Mouse (Mus musculus): ENCODE results near the gene Cacna2d4. TPM values are rescaled to one million over a fixed set of nuclear protein-coding genes. Genes with fewer than 3 reads are reported as not detected.
A peak's percentile ranks its signal among the peaks of the same experiment; 100 is the strongest.

The Cacna2d4 gene
- total RNA-seq, 1 experiment from 2014 or later: 1.1 TPM

- peak in 1 of 2 experiments; percentile 5; a peak in 2 of 4 replicates for ATAC-seq (replicated peaks in 1 of 2; ENCODE audit: insufficient read depth in 1 of 2, low FRiP score in 2 of 2, low TSS enrichment in 1 of 2, low read depth in 1 of 2, poor library complexity in 2 of 2, severe bottlenecking in 2 of 2)
Measured at GRCm38 (mm10) chr6:119387801-119388649, 151.7 kb downstream of the Cacna2d4 start.

DNA sequence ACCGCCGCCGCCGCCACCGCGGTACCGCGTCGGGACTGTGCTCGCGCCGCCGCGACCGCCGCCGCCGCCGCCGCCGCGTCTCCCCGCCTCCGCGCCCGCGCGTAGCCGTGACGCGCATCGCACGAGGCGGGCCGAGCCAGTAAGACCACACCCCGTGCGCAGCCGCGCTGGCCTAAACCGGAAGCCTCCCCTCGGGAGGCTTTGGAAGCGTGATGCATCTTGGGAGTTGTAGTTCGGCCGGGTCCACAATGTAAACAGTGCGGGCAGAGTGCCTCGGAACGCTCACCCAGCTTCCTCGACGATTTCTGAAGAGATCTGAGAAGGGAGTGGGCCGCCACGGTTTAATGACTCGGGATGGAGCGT is 152.3 kb downstream of the Cacna2d4 start:
- ATAC-seq (replicated peaks in 1 of 2; ENCODE audit: insufficient read depth in 1 of 2, low FRiP score in 2 of 2, low TSS enrichment in 1 of 2, low read depth in 1 of 2, poor library complexity in 2 of 2, severe bottlenecking in 2 of 2): peak; percentile 95 to 97

- peak; percentile 11 to 18; a peak in 1 of 4 replicates for ATAC-seq (replicated peaks in 1 of 2; ENCODE audit: insufficient read depth in 1 of 2, low FRiP score in 2 of 2, low TSS enrichment in 1 of 2, low read depth in 1 of 2, poor library complexity in 2 of 2, severe bottlenecking in 2 of 2)
Measured at GRCm38 (mm10) chr6:119389089-119389488, 152.8 kb downstream of the Cacna2d4 start.

DNA sequence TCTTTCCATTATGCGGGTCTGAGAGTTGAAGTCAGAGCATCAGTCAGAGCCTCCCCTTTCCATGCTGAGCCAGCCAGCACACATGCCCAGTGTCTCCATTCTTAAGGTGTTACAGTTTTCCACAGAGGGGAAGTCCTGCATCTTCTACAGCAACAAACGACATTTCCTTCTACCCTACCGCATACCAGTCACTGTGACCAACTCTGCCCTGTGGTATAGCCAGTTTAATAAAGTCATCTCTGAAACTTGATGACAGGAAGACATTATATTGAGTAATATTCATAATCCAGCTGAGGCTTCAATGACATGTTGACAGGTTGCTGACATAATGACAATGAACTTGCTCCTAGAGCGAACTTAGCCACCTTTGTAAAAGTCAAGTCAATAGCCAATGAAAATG is 154.4 kb downstream of the Cacna2d4 start:
- peak in 1 of 2 experiments; percentile 12; a peak in 1 of 4 replicates for ATAC-seq (replicated peaks in 1 of 2; ENCODE audit: insufficient read depth in 1 of 2, low FRiP score in 2 of 2, low TSS enrichment in 1 of 2, low read depth in 1 of 2, poor library complexity in 2 of 2, severe bottlenecking in 2 of 2)

DNA sequence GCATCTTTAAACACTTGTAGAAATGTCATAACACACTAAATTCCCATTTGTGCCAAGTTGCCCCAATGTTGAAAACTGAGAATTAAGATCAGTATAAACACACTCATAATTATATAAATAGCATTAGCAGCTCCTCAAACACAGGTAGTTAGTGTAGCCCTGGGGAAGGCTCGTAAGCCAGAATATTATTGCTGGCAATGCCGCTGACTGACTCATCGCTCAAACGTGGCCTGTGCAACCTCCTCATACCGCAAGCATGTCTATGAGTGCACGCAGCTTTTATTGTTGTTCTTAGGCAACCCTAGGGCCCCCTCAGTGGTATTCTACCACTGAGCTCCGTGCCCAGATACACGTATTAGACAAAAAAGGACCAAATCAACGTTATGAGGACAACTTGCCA is 156.5 kb downstream of the Cacna2d4 start:
- ATAC-seq (replicated peaks in 1 of 2; ENCODE audit: insufficient read depth in 1 of 2, low FRiP score in 2 of 2, low TSS enrichment in 1 of 2, low read depth in 1 of 2, poor library complexity in 2 of 2, severe bottlenecking in 2 of 2): no peak

DNA sequence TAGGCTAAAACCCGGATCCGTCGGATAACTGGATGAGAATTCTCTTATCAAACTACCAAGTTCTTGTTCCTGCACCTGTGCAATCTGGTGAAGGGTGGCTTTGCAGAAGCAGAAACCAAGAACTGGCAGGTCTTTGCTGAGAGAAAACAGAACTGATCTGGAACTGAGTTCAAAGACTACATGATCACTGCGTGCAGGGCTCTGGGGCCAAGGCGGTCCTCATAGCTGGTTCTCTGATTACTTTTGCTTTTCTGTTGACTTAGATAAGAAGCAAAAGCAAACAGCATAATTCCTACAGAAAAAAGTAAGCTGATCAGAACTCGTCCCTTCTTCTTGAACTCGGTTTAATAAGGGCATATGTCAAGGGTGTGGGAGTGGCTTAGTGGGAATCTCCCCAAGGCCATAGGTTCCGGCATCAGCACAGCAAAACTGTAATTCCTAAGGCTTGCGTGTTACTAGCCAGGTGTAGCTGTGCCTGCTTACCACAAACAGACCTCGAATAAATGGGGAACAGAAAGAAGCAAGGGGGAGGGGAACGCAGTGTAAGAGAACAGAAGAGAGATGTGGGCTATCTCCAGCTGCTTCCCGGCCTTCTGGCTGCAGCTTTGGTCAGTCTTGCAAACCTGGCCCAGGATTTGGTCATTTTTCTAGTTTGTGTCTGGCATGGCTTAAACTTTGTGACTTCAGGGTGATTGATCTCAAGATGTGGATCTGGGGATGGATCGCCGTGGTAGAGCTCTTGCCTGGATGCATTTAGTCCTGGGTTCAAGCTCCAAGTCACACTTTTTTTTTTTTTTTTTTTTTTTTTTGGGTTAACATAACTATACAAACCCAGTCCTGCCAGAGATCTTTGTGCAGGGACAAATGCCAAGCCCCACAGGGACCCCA is 159.3 kb downstream of the Cacna2d4 start:
- peak; percentile 71 to 79 for ATAC-seq (replicated peaks in 1 of 2; ENCODE audit: insufficient read depth in 1 of 2, low FRiP score in 2 of 2, low TSS enrichment in 1 of 2, low read depth in 1 of 2, poor library complexity in 2 of 2, severe bottlenecking in 2 of 2)

- peak; percentile 92 to 97 for ATAC-seq (replicated peaks in 1 of 2; ENCODE audit: insufficient read depth in 1 of 2, low FRiP score in 2 of 2, low TSS enrichment in 1 of 2, low read depth in 1 of 2, poor library complexity in 2 of 2, severe bottlenecking in 2 of 2)
Measured at GRCm38 (mm10) chr6:119396309-119396634, 159.9 kb downstream of the Cacna2d4 start.

DNA sequence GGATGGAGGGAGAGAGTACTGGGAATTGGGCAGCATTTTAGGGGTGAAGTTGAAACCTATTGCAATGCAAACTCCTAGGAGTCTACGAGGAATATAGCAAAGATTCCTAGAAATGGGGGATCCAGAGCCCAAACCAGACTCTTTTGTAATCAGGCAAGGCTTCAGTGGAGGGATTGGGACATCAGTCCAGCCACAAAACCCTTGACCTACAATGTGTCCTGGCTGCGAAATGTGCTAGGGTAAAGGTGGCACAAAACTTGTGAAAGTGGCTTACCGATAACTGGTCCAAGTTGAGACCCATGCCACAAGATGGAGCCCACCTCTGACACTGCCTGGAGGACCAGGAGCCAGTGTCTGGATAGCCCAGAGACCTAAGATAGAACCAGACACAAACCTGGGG is 163.0 kb downstream of the Cacna2d4 start:
- ATAC-seq (replicated peaks in 1 of 2; ENCODE audit: insufficient read depth in 1 of 2, low FRiP score in 2 of 2, low TSS enrichment in 1 of 2, low read depth in 1 of 2, poor library complexity in 2 of 2, severe bottlenecking in 2 of 2): no peak

DNA sequence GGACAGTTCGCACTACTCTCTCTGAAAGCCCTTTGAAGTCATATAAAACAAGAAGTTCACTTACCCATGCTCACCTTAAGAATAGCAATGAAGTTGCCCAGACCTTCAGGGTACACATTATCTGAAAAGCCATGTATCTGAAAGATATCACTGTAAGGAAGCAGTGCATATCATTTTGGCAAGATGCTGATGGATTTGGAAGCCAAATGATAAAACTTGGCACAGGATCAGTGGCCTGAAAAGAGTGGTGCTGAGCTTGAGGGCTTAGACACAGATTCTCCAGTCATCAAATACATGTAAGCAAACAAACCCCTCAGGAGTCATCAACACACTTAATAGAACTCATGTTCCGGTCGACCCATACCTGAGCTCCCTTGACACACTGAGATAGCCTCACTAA is 164.3 kb downstream of the Cacna2d4 start:
- no peak for ATAC-seq (replicated peaks in 1 of 2; ENCODE audit: insufficient read depth in 1 of 2, low FRiP score in 2 of 2, low TSS enrichment in 1 of 2, low read depth in 1 of 2, poor library complexity in 2 of 2, severe bottlenecking in 2 of 2)

DNA sequence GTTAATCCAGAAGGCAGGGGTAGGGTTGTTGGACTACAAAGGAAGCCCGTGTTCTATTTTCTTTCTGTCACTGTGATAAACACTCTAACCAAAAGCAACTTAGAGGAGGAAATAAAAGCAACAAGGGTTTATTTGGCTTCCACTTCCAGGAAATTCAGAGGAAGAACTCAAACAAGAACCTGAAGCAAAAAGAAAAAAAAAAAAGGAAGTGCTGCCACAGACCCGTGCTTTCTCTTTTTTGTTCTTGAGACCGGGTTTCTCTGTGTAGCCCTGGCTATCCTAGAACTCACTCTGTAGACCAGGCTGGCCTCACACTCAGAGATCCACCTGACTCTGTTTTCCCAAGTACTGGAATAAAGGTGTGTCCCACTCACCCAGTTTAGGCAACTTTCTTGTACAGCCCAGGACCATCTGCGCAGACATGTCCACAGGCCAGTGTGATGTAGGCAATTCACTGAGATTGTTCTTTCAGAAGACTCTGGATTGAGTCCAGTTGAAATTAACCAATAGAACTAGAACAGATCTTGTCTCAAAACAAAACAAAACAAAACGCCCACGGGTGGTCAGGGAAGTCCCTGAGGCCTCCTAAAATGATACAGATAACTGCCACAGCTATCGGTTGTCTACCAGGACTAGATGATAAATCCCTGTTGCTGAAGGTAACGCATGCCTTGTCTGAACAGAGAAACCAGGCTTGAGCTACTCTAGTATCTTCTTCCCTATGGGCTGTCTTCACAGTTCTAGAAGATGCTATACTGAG is 165.4 kb downstream of the Cacna2d4 start:
- ATAC-seq (replicated peaks in 1 of 2; ENCODE audit: insufficient read depth in 1 of 2, low FRiP score in 2 of 2, low TSS enrichment in 1 of 2, low read depth in 1 of 2, poor library complexity in 2 of 2, severe bottlenecking in 2 of 2): no peak

Other genes with a start within 250 kb of the Cacna2d4 start
- gene Dcp1b, start 61.3 kb upstream of the Cacna2d4 start, total RNA-seq (2017): 10.2 and 12.1 TPM in 2 replicates
- not detected in 2 replicates for gene Cacna1c, start 40.1 kb upstream of the Cacna2d4 start, total RNA-seq (2017)
- gene Lrtm2, start 94.2 kb downstream of the Cacna2d4 start, total RNA-seq (2017): 0.25 and 1.3 TPM in 2 replicates
- gene Adipor2, start 181.2 kb downstream of the Cacna2d4 start, total RNA-seq (2017): 145 and 155 TPM in 2 replicates
- gene Fbxl14, start 243.1 kb downstream of the Cacna2d4 start, total RNA-seq (2017): 57.2 and 67.6 TPM in 2 replicates

All from hematopoietic stem cell, adult 5-6 weeks (primary cell).